Mouse (Mus musculus) brain, embryonic 14.5 days (tissue): ENCODE data around the gene Tsc2.

Experiments
- CTCF ChIP-seq: fragments of 200-500 bp; IDR thresholded peaks from 2 replicates; pipeline ENCODE4 v1.5.1; 2012; ENCODE audit warnings: inconsistent platforms, mild to moderate bottlenecking, moderate library complexity, borderline replicate concordance; ENCODE audit not compliant: insufficient read depth, insufficient read length; ENCODE audit errors: extremely low read depth
- POLR2A ChIP-seq: fragments of 200-500 bp; IDR thresholded peaks from 2 replicates; pipeline ENCODE4 v1.6.1; 2012; ENCODE audit warnings: mild to moderate bottlenecking, inconsistent platforms, borderline replicate concordance; ENCODE audit not compliant: poor library complexity, insufficient read depth, insufficient read length, severe bottlenecking; ENCODE audit errors: extremely low read depth

- TF ChIP-seq CTCF (no peak), POLR2A (no peak)
Measured at GRCm38 (mm10) chr17:24603961-24604360, 28.5 kb downstream of the Tsc2 start.
